In genomic region chr11:19863327-19863726, GRCm38 (mm10) we compare ENCODE assay signal across 26 mouse cellular contexts.
DNase-seq lines count a peak whose midpoint lies in the region; ATAC-seq and TF ChIP-seq lines count a peak whose summit lies in the region.
"Had no signal": no experiment of that assay in that cellular context is flagged by ENCODE, and none has a peak within 500 bp of the region (broad histone marks: within the 10 kb centered on the region; RNA-seq: fewer than 3 reads in every experiment).

No protein-coding gene starts in this region.

- H3K4me3 ChIP-seq in MEL (ENCODE audit: control insufficient read depth in 1 of 2, insufficient read depth in 1 of 2, low read depth in 2 of 2, low read length in 2 of 2): no peak overlapping the region
- H3K4me3 ChIP-seq: embryonic facial prominence, embryonic 13.5 days; embryonic facial prominence, embryonic 15.5 days; erythroblast, embryonic 14.5 days; forebrain, embryonic 10.5 days; forebrain, embryonic 12.5 days had no signal

- no peaks in the 10 kb centered on the region; a peak in 1 of 4 replicates for H3K27me3 ChIP-seq in MEL (ENCODE audit: control insufficient read depth in 1 of 2, insufficient read depth in 2 of 2, low read length in 2 of 2)
- H3K27me3 ChIP-seq: CH12.LX; embryonic facial prominence, embryonic 13.5 days; embryonic facial prominence, embryonic 15.5 days; forebrain, embryonic 12.5 days had no signal

- intact Hi-C loops in left cerebral cortex, postnatal 36 days (cut with DNase I): no loop called here

- H3K9ac ChIP-seq in MEL (ENCODE audit: control insufficient read depth, low read depth, low read length, poor library complexity, severe bottlenecking): no peak overlapping the region
- H3K9ac ChIP-seq: embryonic facial prominence, embryonic 13.5 days; embryonic facial prominence, embryonic 15.5 days; forebrain, embryonic 12.5 days had no signal

- no peaks in the 10 kb centered on the region for H3K4me1 ChIP-seq in MEL (ENCODE audit: control insufficient read depth in 1 of 2, insufficient read depth in 2 of 2, low read length in 2 of 2)
- H3K4me1 ChIP-seq: embryonic facial prominence, embryonic 13.5 days; forebrain, embryonic 12.5 days had no signal

- TF ChIP-seq RAD21 in MEL (IDR thresholded peaks at IDR 0.05; ENCODE audit: low read depth, low read length): no peak

- H3K9me3 ChIP-seq in MEL (replicated peaks; ENCODE audit: insufficient read depth, low read length): no peaks in the 10 kb centered on the region
- H3K9me3 ChIP-seq: embryonic facial prominence, embryonic 13.5 days; embryonic facial prominence, embryonic 15.5 days; forebrain, embryonic 12.5 days had no signal

- peak; percentile 16 for ATAC-seq in granulocyte monocyte progenitor cell, adult 5-6 weeks (replicated peaks; ENCODE audit: poor library complexity, severe bottlenecking)
- peak; percentile 60 for ATAC-seq in megakaryocyte progenitor cell, adult 5-6 weeks (replicated peaks; ENCODE audit: poor library complexity)
- ATAC-seq: CD4-positive, CD25-positive, alpha-beta regulatory T cell, adult 4 months; forebrain, embryonic 14.5 days; forebrain, embryonic 16.5 days had no signal

- no peak for TF ChIP-seq POLR2A in MEL (IDR thresholded peaks at IDR 0.05; ENCODE audit: control insufficient read depth in 1 of 2, insufficient read depth in 1 of 2, low read depth in 1 of 2, low read length in 2 of 2, poor library complexity in 1 of 2)

- no peak overlapping the region for H3K27ac ChIP-seq in MEL (ENCODE audit: control insufficient read depth, low read depth, low read length)
- H3K27ac ChIP-seq: embryonic facial prominence, embryonic 13.5 days; embryonic facial prominence, embryonic 15.5 days; forebrain, embryonic 10.5 days; forebrain, embryonic 12.5 days had no signal

- no peaks in the 10 kb centered on the region for H3K79me2 ChIP-seq in MEL (ENCODE audit: control insufficient read depth, insufficient read depth, low read length, poor library complexity)

- TF ChIP-seq EP300 in MEL (IDR thresholded peaks at IDR 0.05; ENCODE audit: low read depth in 1 of 2, low read length in 2 of 2): no peak

- no peaks in the 10 kb centered on the region for H3K36me3 ChIP-seq in MEL (ENCODE audit: control insufficient read depth in 1 of 2, insufficient read depth in 2 of 2, low read length in 2 of 2)
- H3K36me3 ChIP-seq: embryonic facial prominence, embryonic 13.5 days; embryonic facial prominence, embryonic 15.5 days; forebrain, embryonic 10.5 days; forebrain, embryonic 12.5 days; G1E had no signal

- TF ChIP-seq CTCF in MEL (IDR thresholded peaks at IDR 0.05 in 2 of 3, conservative IDR thresholded peaks at IDR 0.05 in 1 of 3; ENCODE audit: control insufficient read depth in 1 of 3, insufficient read depth in 1 of 3, low read depth in 2 of 3, low read length in 3 of 3, poor library complexity in 1 of 3, severe bottlenecking in 1 of 3): no peak

- DNase-seq in MEL (ENCODE audit: low read depth, low spot score): peak; percentile 35
- DNase-seq in left cerebral cortex, postnatal 36 days (ENCODE audit: low spot score in 2 of 2): no peak
- no peak for DNase-seq in embryo, embryonic 10 days (ENCODE audit: low spot score)
- DNase-seq: adrenal gland, adult 2 months; adrenal gland, postnatal 10 days; adrenal gland, postnatal 25 days; B cell, adult 2 months; cerebellum, adult 11 months; cerebellum, adult 18-20 months; cerebellum, adult 8-10 months; cerebellum, adult 9-11 months; cerebellum, postnatal 14 days; cerebellum, postnatal 36 days; embryo, embryonic 11 days had no signal

TF ChIP-seq in MEL, 35 proteins besides CTCF, POLR2A, EP300 and RAD21:
- no peak for TF ChIP-seq MEF2A (IDR thresholded peaks at IDR 0.05; ENCODE audit: extremely low read depth, insufficient replicate concordance, low read depth, low read length, poor library complexity, severe bottlenecking)
- no peak for TF ChIP-seq MYC (IDR thresholded peaks at IDR 0.05; ENCODE audit: low read depth, low read length)
- TF ChIP-seq POLR2AphosphoS2 (IDR thresholded peaks at IDR 0.05; ENCODE audit: low read length): no peak
- TF ChIP-seq ZKSCAN1 (IDR thresholded peaks at IDR 0.05; ENCODE audit: low read depth, low read length): no peak
- TF ChIP-seq POLR2AphosphoS5 (IDR thresholded peaks at IDR 0.05; ENCODE audit: borderline replicate concordance, low read depth, low read length): no peak
- no peak for TF ChIP-seq MAX (IDR thresholded peaks at IDR 0.05; ENCODE audit: low read length)
- TF ChIP-seq ETS1 (IDR thresholded peaks at IDR 0.05; ENCODE audit: low read depth, low read length): no peak
- TF ChIP-seq NELFE (IDR thresholded peaks at IDR 0.05; ENCODE audit: low read depth, low read length): no peak
- no peak for TF ChIP-seq ZNF384 (IDR thresholded peaks at IDR 0.05; ENCODE audit: low read depth, low read length)
- no peak for TF ChIP-seq E2F4 (IDR thresholded peaks at IDR 0.05; ENCODE audit: borderline replicate concordance, low read depth, low read length)
- no peak for TF ChIP-seq ZMIZ1 (IDR thresholded peaks at IDR 0.05; ENCODE audit: low read depth, low read length)
- no peak for TF ChIP-seq SIN3A (IDR thresholded peaks at IDR 0.05; ENCODE audit: low read length)
- TF ChIP-seq JUND (IDR thresholded peaks at IDR 0.05; ENCODE audit: low read depth, low read length): no peak
- no peak for TF ChIP-seq TCF12 (IDR thresholded peaks at IDR 0.05; ENCODE audit: low read depth, low read length)
